In genomic region chr15:85735836-85736190, GRCm38 (mm10) we compare ENCODE assay signal across 8 mouse cellular contexts. TPM values are rescaled to one million over a fixed set of nuclear protein-coding genes. Genes with fewer than 3 reads are reported as not detected.
DNase-seq lines count a peak whose midpoint lies in the region; ATAC-seq and TF ChIP-seq lines count a peak whose summit lies in the region.

No protein-coding gene starts in this region.

- no peaks in the 10 kb centered on the region for H3K36me3 ChIP-seq in heart, adult 2 months (ENCODE audit: control insufficient read depth, insufficient read depth, low read length)
- no peaks in the 10 kb centered on the region for H3K36me3 ChIP-seq in C2C12 (ENCODE audit: control insufficient read depth, insufficient read depth)
- H3K36me3 ChIP-seq in forebrain, embryonic 15.5 days, result no peaks in the 10 kb centered on the region
- H3K36me3 ChIP-seq in liver, embryonic 15.5 days (replicated peaks), result no peaks in the 10 kb centered on the region

- no peaks in the 10 kb centered on the region for H3K79me3 ChIP-seq in C2C12 (ENCODE audit: low read depth)

- WGBS in heart, adult 2 months, result under 1% methylated on average over 25 of the region's 25 CpGs
- 1% methylated on average over 25 of the region's 25 CpGs for WGBS in forebrain, embryonic 15.5 days
- WGBS in liver, embryonic 15.5 days (ENCODE audit: insufficient replicate concordance), result 2% methylated on average over 25 of the region's 25 CpGs

- H3K4me1 ChIP-seq in heart, adult 2 months (ENCODE audit: control insufficient read depth, insufficient read depth, low read length), result peaks cover 1% of the 10 kb centered on the region; the same call in 1 of the 2 replicates
- H3K4me1 ChIP-seq in forebrain, embryonic 15.5 days, result peaks cover 18% of the 10 kb centered on the region
- H3K4me1 ChIP-seq in liver, embryonic 15.5 days (replicated peaks), result peaks cover 28% of the 10 kb centered on the region

- no peak for TF ChIP-seq EP300 in heart, adult 2 months (IDR thresholded peaks at IDR 0.05; ENCODE audit: insufficient read depth, low read depth, low read length)

- ATAC-seq in forebrain, embryonic 15.5 days (replicated peaks), result 0 out of 2 replicates have a peak, but pooled peaks have one; percentile 11
- ATAC-seq in liver, embryonic 15.5 days (ENCODE audit: insufficient read depth), result peak; percentile 40
- no peak for ATAC-seq in erythroid progenitor cell, adult 5-6 weeks (replicated peaks; ENCODE audit: low FRiP score, poor library complexity, severe bottlenecking)

- intact Hi-C loops in heart, adult 2 months (cut with DNase I), result loop anchor here (5.0 kb wide), 2 partner anchors 41 to 76 kb away; partner anchors contain the start of gene Cdpf1

- peak overlapping the region; percentile 85 for H3K4me2 ChIP-seq in forebrain, embryonic 15.5 days (replicated peaks)
- H3K4me2 ChIP-seq in liver, embryonic 15.5 days, result peak overlapping the region; percentile 69

- peak overlapping the region; percentile 62 for H3K4me3 ChIP-seq in heart, adult 2 months
- H3K4me3 ChIP-seq in C2C12 (ENCODE audit: insufficient read depth, poor library complexity, severe bottlenecking), result peak overlapping the region; percentile 25
- peak overlapping the region; percentile 62 for H3K4me3 ChIP-seq in forebrain, embryonic 15.5 days
- H3K4me3 ChIP-seq in liver, embryonic 15.5 days (replicated peaks), result peak overlapping the region; percentile 56

- H3K9ac ChIP-seq in heart, adult 2 months (ENCODE audit: low read depth, low read length), result peak overlapping the region; percentile 69
- peak overlapping the region; percentile 26 for H3K9ac ChIP-seq in forebrain, embryonic 15.5 days (replicated peaks)
- peak overlapping the region; percentile 7; the same call in 1 of the 2 replicates for H3K9ac ChIP-seq in liver, embryonic 15.5 days

- peak overlapping the region; percentile 99 for H3K27ac ChIP-seq in heart, adult 2 months
- no peak overlapping the region for H3K27ac ChIP-seq in forebrain, embryonic 15.5 days (replicated peaks)
- peak overlapping the region; percentile 51; the same call in 1 of the 2 replicates for H3K27ac ChIP-seq in liver, embryonic 15.5 days (replicated peaks)

- no peak for TF ChIP-seq CTCF in heart, adult 2 months (IDR thresholded peaks at IDR 0.05)
- no peak for TF ChIP-seq CTCF in C2C12 (IDR thresholded peaks at IDR 0.05; ENCODE audit: control insufficient read depth, insufficient read depth, insufficient read length)

- no peaks in the 10 kb centered on the region for H3K79me2 ChIP-seq in heart, adult 2 months (replicated peaks; ENCODE audit: control insufficient read depth, insufficient read depth, low read length)
- no peaks in the 10 kb centered on the region for H3K79me2 ChIP-seq in C2C12 (ENCODE audit: control insufficient read depth, insufficient read depth)

- H3ac ChIP-seq in C2C12 (ENCODE audit: control insufficient read depth, insufficient read length, low read depth), result peak overlapping the region; percentile 39

- DNase-seq in heart, adult 2 months, result no peak
- no peak for DNase-seq in heart, adult 18-20 months
- DNase-seq in T-cell, adult 2 months (ENCODE audit: low spot score), result no peak
- DNase-seq in right cerebral cortex, postnatal 4 days, result no peak

- no peak; the same call in 1 of the 2 replicates for TF ChIP-seq POLR2A in heart, adult 2 months (IDR thresholded peaks at IDR 0.05; ENCODE audit: insufficient read depth, low read depth, low read length)

- 0 out of 2 replicates have a peak, but pooled peaks cover 1% of the 10 kb centered on the region for H3K27me3 ChIP-seq in heart, adult 2 months (ENCODE audit: control insufficient read depth, insufficient read depth, low read length)
- H3K27me3 ChIP-seq in C2C12 (ENCODE audit: control insufficient read depth, insufficient read depth, insufficient read length), result peaks cover 53% of the 10 kb centered on the region
- H3K27me3 ChIP-seq in forebrain, embryonic 15.5 days, result peaks cover 60% of the 10 kb centered on the region
- H3K27me3 ChIP-seq in liver, embryonic 15.5 days, result peaks cover 58% of the 10 kb centered on the region

- H3K9me3 ChIP-seq in forebrain, embryonic 15.5 days, result no peaks in the 10 kb centered on the region
- no peaks in the 10 kb centered on the region for H3K9me3 ChIP-seq in liver, embryonic 15.5 days (replicated peaks)

TF ChIP-seq in C2C12, 6 proteins besides CTCF, POLR2A, EP300 and RAD21:
- TF ChIP-seq FOSL1 (IDR thresholded peaks at IDR 0.05; ENCODE audit: insufficient read depth, low read length, poor library complexity, severe bottlenecking), result no peak
- no peak for TF ChIP-seq USF1 (IDR thresholded peaks at IDR 0.05; ENCODE audit: low read depth)
- TF ChIP-seq CEBPB (IDR thresholded peaks at IDR 0.05; ENCODE audit: low read depth), result no peak
- no peak for TF ChIP-seq MAX (IDR thresholded peaks at IDR 0.05)
- no peak for TF ChIP-seq MYOD1 (IDR thresholded peaks at IDR 0.05; ENCODE audit: control insufficient read depth, insufficient read length, low read depth)
- no peak for TF ChIP-seq MYOG (IDR thresholded peaks at IDR 0.05; ENCODE audit: control insufficient read depth, extremely low read depth, insufficient read length)

RNA-seq across cellular contexts. Expression of gene Ppara, which starts 1.0 kb away (rescaled TPM):
- 10 to 100 TPM; 53.1 to 60.7 TPM for total RNA-seq in heart, adult 2 months (2021)
- polyA plus RNA-seq in heart, adult 2 months (2012; rRNA removed), result 12.9 and 25.4 TPM in 2 replicates
- 10 to 100 TPM; 73.1 to 74.9 TPM for total RNA-seq in heart, adult 18-20 months (2021)
- polyA plus RNA-seq in C2C12 (2012; fragmentation: generic; extraction: Trizol), result 0.08 TPM
- 1.4 and 1.5 TPM in 2 replicates for polyA plus RNA-seq in forebrain, embryonic 15.5 days (2015; fragmentation: Nextera tagmentation; extraction: Ambion mirVana)
- polyA plus RNA-seq in liver, embryonic 15.5 days (2015; fragmentation: Nextera tagmentation; extraction: Ambion mirVana), result 23.7 and 31.9 TPM in 2 replicates
- total RNA-seq in erythroid progenitor cell, adult 5-6 weeks (2015; ENCODE audit: low replicate concordance), result not detected in 2 replicates
- not detected in 2 replicates for total RNA-seq in erythroid progenitor cell, adult 5-6 weeks (2017; ENCODE audit: low replicate concordance)

Comparison
In these comparisons a context has a peak if more than half of its experiments do, and no peak if none do; other contexts are left out.
1. H3K9ac ChIP-seq: peak in every context shown above with its lines; median percentile 69 in heart, adult 2 months; 26 in forebrain, embryonic 15.5 days; 7 in liver, embryonic 15.5 days.